Mouse (Mus musculus): ENCODE data around the gene Tma7.

The Tma7 gene

DNA sequence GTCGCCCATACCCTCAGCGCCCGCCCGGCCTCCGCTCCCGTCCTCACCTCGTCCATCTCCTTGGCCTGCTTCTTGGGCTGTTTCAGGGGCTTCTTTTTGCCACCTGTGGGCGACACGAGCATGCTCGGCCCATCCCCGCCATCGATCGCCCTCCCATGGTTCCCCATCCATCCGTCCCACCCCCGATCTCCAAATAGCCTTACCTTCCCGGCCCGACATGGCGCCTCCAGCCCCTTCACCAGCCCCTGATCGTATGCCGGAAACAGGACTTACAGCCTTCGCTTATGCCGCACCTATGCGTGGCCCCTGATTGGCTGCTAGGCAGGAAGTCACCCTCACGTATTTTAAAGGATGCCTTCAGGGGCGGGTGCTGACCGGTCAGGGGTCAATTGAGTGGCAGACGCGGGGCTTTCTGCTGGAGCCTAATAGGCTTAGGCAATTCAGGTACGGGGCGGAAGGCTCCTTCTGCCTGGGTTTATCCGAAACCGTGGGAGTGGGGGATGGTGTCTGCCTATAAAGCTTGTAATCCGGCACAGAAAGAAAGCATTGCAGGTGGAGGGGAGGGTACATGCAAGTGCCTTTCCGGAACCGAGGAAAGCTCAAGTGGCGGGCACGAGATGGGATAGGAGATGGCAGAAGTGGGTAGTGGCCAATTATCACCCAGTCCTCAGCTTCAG, at the start of gene Tma7, which contains the start of gene Ccdc51:
Tma7 (minus strand) TSS at position 464 of the 677 bp plus-strand sequence.
Ccdc51 (plus strand) TSS at position 370 of the 677 bp plus-strand sequence.
- DNase-seq (ENCODE audit: low read depth, low spot score), result peak; percentile 86

- DNase-seq (ENCODE audit: low read depth, low spot score), result no peak
Observed at GRCm38 (mm10) chr9:109130076-109130475, 47.7 kb upstream of the Tma7 start.

DNA sequence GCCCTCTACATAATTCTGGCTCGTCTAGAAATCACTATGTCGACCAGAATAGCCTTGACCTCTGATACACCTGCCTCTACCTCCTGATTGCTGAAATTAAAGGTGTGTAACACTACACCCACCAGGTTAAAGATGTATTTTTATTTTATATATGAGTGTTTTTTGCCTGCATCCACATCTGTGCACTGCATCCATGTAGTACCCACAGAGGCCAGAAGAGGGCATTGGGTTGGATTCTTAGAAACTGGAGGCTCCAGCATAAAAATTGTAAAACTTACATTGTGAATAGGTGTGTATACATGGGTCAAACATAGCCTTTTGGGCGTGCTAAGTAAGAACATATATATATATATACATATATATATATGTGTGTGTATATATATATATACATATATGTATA, 45.8 kb upstream of the Tma7 start:
- no peak for DNase-seq (ENCODE audit: low read depth, low spot score)

GRCm38 (mm10) chr9:109127076-109127475, 44.7 kb upstream of the Tma7 start:
- DNase-seq (ENCODE audit: low read depth, low spot score), result no peak

DNA sequence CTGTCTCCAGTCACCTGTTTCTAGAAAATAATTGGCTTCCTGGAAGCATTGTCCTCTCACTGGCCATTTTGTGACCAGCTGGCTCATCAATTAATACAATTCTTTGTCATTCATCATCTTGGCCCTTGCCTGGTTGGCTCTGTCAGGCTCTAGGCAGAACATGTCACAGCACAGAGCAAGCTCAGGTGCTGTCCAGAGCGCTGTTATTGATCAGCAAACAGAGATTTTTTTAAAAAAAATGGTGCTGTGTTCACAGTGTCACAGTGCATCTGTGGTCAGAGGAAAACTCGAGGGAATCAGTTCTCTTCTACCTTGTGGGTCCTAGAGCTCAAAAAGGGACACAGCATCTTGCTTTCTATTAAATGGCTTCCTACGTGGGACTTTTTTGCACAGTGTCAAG, 43.1 kb upstream of the Tma7 start:
- no peak for DNase-seq (ENCODE audit: low read depth, low spot score)

DNA sequence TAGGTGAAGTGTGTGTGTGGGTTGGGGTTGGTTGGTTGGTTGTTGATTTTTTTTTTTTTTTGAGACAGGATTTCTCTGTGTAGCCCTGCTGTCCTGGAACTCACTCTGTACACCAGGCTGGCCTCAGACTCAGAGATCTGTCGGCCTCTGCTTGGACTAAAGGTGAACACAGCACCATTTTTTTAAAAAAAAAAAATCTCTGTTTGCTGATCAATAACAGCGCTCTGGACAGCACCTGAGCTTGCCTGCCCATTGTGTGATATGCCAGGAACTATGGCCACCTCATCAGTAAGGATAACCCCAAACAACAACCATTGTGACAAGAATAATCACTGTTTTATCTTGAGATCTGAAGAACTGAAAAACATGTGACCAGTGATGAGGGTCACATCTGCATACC, 42.7 kb upstream of the Tma7 start:
- DNase-seq (ENCODE audit: low read depth, low spot score), result no peak

GRCm38 (mm10) chr9:109124164-109124563, 41.8 kb upstream of the Tma7 start:
- no peak for DNase-seq (ENCODE audit: low read depth, low spot score)

DNA sequence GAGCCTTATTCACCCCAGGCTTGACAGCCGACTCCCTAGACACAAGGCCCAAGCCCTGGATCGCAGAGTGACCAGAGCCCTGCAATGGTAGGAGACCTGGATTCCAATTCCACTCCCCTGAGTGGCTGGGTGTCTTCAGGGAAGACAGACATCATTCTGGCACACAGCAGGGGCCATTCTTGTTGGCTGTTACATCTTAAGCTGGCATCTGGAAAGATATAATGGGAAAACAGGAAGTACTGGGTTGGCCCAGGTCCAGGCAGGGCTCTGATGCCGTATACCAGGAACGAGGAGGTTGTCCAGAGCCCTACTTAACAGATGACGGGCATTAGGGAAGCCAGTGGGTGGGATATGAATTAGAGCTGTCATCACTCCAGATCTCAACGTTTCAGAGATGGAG, 40.9 kb upstream of the Tma7 start:
- DNase-seq (ENCODE audit: low read depth, low spot score), result no peak

DNA sequence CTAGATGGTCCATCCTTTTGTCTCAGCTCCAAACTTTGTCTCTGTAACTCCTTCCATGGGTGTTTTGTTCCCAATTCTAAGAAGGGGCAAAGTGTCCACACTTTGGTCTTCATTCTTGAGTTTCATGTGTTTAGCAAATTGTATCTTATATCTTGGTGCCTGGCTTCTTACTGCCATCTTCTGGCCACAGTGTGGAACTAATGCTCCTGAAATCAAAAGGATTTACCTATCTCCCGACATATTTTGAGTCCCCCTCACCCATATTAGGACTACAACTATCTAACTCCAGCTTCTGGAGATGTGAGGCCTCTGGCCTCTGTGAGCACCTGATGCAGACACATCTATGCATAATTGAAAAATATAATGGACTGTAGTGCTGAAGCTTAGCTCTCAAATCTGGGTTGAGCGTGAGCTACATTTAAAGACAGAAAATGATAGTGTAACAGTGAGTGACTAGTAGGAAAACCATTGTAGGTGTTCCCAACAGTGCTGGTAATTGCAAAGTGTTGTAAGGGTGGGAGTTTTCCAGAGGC, 40.2 kb upstream of the Tma7 start:
- no peak for DNase-seq (ENCODE audit: low read depth, low spot score)

GRCm38 (mm10) chr9:109120956-109121355, 38.6 kb upstream of the Tma7 start:
- no peak for DNase-seq (ENCODE audit: low read depth, low spot score)

- no peak for DNase-seq (ENCODE audit: low read depth, low spot score)
Observed at GRCm38 (mm10) chr9:109119571-109119970, 37.2 kb upstream of the Tma7 start.

GRCm38 (mm10) chr9:109118106-109118505, 35.7 kb upstream of the Tma7 start:
- peak; percentile 43 for DNase-seq (ENCODE audit: low read depth, low spot score)

DNA sequence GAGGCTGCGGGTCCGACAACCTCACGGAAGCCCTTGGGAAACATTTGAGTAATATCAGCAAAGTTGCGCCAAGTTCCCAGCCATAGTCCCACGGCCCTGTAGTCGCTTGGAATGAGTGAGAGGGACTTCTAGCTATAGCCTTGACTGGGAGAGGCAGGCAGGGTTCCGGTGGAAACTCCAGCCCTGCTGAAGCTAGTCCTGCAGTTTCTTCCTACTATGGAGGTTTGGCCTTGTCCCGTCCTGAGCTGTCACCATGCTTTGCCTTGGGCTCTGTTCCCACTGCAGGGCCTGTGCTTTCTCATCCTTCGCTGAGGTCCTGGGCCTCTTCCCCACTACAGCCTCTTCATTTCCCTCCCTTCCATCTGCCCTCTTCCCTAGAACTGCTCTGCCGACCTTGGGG, 33.8 kb upstream of the Tma7 start:
- DNase-seq (ENCODE audit: low read depth, low spot score), result no peak

DNA sequence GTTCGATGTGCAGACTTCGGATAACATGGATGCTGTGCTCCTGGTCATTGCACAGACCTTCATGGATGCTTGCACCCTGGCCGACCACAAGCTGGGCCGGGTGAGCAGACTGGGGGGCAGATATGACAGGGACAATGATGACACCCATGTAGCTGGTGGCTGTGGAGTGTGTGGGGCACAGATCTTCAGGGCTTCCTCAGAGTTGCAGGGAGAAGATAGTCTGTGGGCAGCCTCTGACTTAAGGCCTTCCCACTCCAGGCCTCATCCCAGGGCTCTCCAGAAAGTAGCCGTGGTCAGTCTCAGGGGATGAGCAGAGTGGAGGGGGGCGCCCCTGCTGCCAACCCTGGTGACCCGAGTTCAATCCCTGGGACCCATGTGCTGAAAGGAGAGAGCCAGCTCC, 32.5 kb upstream of the Tma7 start:
- DNase-seq (ENCODE audit: low read depth, low spot score), result no peak

DNA sequence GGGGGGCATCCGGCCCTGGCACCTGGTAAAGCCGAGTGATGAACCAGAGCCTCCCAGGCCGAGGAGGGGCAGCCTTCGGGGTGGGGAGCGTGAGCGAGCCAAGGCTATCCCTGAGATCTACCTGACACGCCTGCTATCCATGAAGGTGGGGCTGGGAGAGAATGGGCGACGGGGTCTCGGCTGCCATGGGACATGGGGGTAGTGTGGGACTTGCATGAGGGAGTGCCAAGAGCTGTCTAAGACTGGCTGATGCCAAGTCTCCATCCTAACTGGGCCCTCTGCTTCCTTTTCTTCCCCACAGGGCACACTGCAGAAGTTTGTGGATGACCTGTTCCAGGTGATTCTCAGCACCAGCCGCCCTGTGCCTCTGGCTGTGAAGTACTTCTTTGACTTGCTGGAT, 31.9 kb upstream of the Tma7 start:
- DNase-seq (ENCODE audit: low read depth, low spot score), result no peak

GRCm38 (mm10) chr9:109113331-109113730, 30.9 kb upstream of the Tma7 start:
- DNase-seq (ENCODE audit: low read depth, low spot score), result no peak

- no peak for DNase-seq (ENCODE audit: low read depth, low spot score)
Observed at GRCm38 (mm10) chr9:109111591-109111990, 29.2 kb upstream of the Tma7 start.

- DNase-seq (ENCODE audit: low read depth, low spot score), result no peak
Observed at GRCm38 (mm10) chr9:109111101-109111500, 28.7 kb upstream of the Tma7 start.

DNA sequence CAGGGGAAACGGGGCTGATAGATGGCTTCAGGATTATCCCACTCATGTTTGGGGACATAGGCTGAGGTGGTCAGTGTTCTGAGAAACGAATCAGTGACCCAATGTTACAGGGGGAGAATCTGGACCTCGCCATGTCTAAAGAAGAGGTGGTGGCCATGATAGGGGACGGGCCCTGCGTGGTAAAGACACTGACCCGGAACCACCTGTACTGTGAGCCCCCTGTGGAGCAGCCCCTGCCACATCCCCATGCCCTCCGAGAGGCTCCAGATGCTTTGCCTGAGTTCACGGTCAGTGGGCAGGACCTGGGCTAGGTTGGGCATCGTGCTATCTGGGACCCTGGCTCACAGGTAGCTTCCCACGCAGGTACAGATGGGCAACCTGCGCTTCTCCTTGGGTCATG, 27.9 kb upstream of the Tma7 start:
- DNase-seq (ENCODE audit: low read depth, low spot score), result no peak

DNA sequence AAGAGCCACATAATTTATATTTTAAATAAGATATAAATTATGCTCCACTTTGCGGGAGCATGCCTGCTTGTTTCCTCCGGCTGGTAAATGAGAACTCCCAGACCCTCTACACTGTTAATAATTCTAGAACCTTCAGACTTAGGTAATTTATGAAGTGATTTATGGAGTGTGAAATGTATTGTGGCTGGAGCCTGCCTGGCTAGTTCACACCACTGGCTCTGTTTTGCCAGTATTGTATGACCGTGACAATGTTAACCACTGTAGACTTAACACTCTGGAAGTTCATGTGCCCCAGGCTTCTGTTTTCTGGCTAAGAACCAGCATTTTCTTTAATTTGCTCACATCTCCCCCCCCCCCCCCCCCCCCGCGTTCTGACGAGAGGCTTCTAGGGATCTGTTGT, 25.0 kb upstream of the Tma7 start:
- no peak for DNase-seq (ENCODE audit: low read depth, low spot score)

GRCm38 (mm10) chr9:109105648-109106047, 23.3 kb upstream of the Tma7 start:
- DNase-seq (ENCODE audit: low read depth, low spot score), result no peak

- DNase-seq (ENCODE audit: low read depth, low spot score), result no peak
Observed at GRCm38 (mm10) chr9:109105011-109105410, 22.6 kb upstream of the Tma7 start.

GRCm38 (mm10) chr9:109104083-109104482, 21.7 kb upstream of the Tma7 start:
- no peak for DNase-seq (ENCODE audit: low read depth, low spot score)

DNA sequence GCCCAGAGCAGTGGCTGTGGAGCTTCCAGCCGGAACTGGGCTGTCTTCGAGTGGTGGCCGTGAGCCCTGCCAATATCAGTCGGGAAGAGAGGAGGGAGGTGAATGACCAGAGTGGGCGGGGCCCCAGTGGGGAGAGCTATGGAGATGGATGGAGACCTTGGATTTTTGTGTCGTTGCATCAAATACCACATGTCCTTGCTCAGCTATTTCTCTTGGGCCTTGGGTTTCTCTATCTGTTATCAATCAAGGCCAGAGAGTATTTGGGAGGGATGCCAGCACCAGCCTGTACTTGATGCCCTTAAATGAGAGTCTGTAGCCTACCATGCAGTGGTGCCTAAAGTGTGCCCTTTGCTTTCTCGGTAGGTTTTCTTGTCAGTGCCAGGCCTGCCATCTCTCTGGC, 20.9 kb upstream of the Tma7 start:
- no peak for DNase-seq (ENCODE audit: low read depth, low spot score)

Measured in skeletal muscle tissue, adult 2 months (tissue).